Mouse (Mus musculus): Measurements from ENCODE around the gene Hoxc4.

Hoxc4 gene

GRCm38 (mm10) chr15:103018636-103019035, at the start of gene Hoxc4:
TSS of gene Hoxc4 (plus strand) at chr15:103018934.
- no peak for DNase-seq (ENCODE audit: low spot score in 2 of 2)

- DNase-seq (ENCODE audit: low spot score in 2 of 2), result no peak
Observed at GRCm38 (mm10) chr15:102969296-102969695, 49.4 kb upstream of the Hoxc4 start.

GRCm38 (mm10) chr15:102970740-102971139, 48.0 kb upstream of the Hoxc4 start:
- no peak for DNase-seq (ENCODE audit: low spot score in 2 of 2)

GRCm38 (mm10) chr15:102972254-102972653, 46.5 kb upstream of the Hoxc4 start:
- DNase-seq (ENCODE audit: low spot score in 2 of 2), result no peak

GRCm38 (mm10) chr15:102972753-102973152, 46.0 kb upstream of the Hoxc4 start:
- no peak for DNase-seq (ENCODE audit: low spot score in 2 of 2)

- DNase-seq (ENCODE audit: low spot score in 2 of 2), result no peak
Observed at GRCm38 (mm10) chr15:102975034-102975433, 43.7 kb upstream of the Hoxc4 start.

- DNase-seq (ENCODE audit: low spot score in 2 of 2), result no peak
Observed at GRCm38 (mm10) chr15:102975688-102976111, 43.0 kb upstream of the Hoxc4 start.

GRCm38 (mm10) chr15:102976171-102976570, 42.6 kb upstream of the Hoxc4 start, which contains the start of gene Hoxc9:
TSS of gene Hoxc9 (plus strand) at chr15:102976439.
- DNase-seq (ENCODE audit: low spot score in 2 of 2), result no peak

- no peak for DNase-seq (ENCODE audit: low spot score in 2 of 2)
Observed at GRCm38 (mm10) chr15:102976631-102977422, 41.9 kb upstream of the Hoxc4 start.

- no peak for DNase-seq (ENCODE audit: low spot score in 2 of 2)
Observed at GRCm38 (mm10) chr15:102977423-102977974, 41.2 kb upstream of the Hoxc4 start.

GRCm38 (mm10) chr15:102978615-102979515, 39.9 kb upstream of the Hoxc4 start:
- no peak for DNase-seq (ENCODE audit: low spot score in 2 of 2)

GRCm38 (mm10) chr15:102979936-102980335, 38.8 kb upstream of the Hoxc4 start:
- DNase-seq (ENCODE audit: low spot score in 2 of 2), result no peak

- DNase-seq (ENCODE audit: low spot score in 2 of 2), result no peak
Observed at GRCm38 (mm10) chr15:102980352-102980751, 38.4 kb upstream of the Hoxc4 start.

GRCm38 (mm10) chr15:102980912-102981311, 37.8 kb upstream of the Hoxc4 start:
- no peak for DNase-seq (ENCODE audit: low spot score in 2 of 2)

- DNase-seq (ENCODE audit: low spot score in 2 of 2), result no peak
Observed at GRCm38 (mm10) chr15:102981379-102982288, 37.1 kb upstream of the Hoxc4 start.

GRCm38 (mm10) chr15:102983716-102984115, 35.0 kb upstream of the Hoxc4 start:
- no peak for DNase-seq (ENCODE audit: low spot score in 2 of 2)

- DNase-seq (ENCODE audit: low spot score in 2 of 2), result no peak
Observed at GRCm38 (mm10) chr15:102984521-102984920, 34.2 kb upstream of the Hoxc4 start.

- DNase-seq (ENCODE audit: low spot score in 2 of 2), result no peak
Observed at GRCm38 (mm10) chr15:102984925-102985324, 33.8 kb upstream of the Hoxc4 start.

- DNase-seq (ENCODE audit: low spot score in 2 of 2), result peak; percentile 81 to 93
Observed at GRCm38 (mm10) chr15:102987124-102987833, 31.5 kb upstream of the Hoxc4 start.

- DNase-seq (ENCODE audit: low spot score in 2 of 2), result no peak
Observed at GRCm38 (mm10) chr15:102988078-102988477, 30.7 kb upstream of the Hoxc4 start.

Measured in urinary bladder, adult 18-20 months (tissue).